Mouse (Mus musculus) midbrain, embryonic 11.5 days (tissue): ENCODE measurements around the gene Olfr143. TPM values are rescaled to one million over a fixed set of nuclear protein-coding genes. Genes with fewer than 3 reads are reported as not detected.

ENCODE experiments used
- ATAC-seq: fragments of 200-750 bp; cut with Nextera tagmentation; 2 replicates; pipeline ENCODE4 v1.8.0; 2017; ENCODE audit warnings: moderate TSS enrichment, moderate library complexity; ENCODE audit not compliant: low FRiP score
- DNase-seq: peaks from one replicate; pipeline ENCODE4 v3.0.0; 2015; ENCODE audit warnings: low spot score; ENCODE audit errors: missing footprints
- H3K27ac ChIP-seq: fragments of 300-500 bp; sonication (generic); 2 replicates; pipeline ENCODE4 v1.5.1; 2014; ENCODE audit warnings: low read depth, low read length
- H3K27me3 ChIP-seq: fragments of 300-500 bp; sonication (generic); 2 replicates; pipeline ENCODE4 v1.6.1; 2014; ENCODE audit warnings: mild to moderate bottlenecking, low read length, moderate library complexity, mixed read lengths; ENCODE audit not compliant: control insufficient read depth, insufficient read depth
- H3K36me3 ChIP-seq: fragments of 300-500 bp; sonication (generic); 2 replicates; pipeline ENCODE4 v1.6.1; 2014; ENCODE audit warnings: mild to moderate bottlenecking, low read length, moderate library complexity, mixed read lengths; ENCODE audit not compliant: control insufficient read depth, insufficient read depth
- H3K4me1 ChIP-seq: fragments of 300-500 bp; sonication (generic); 2 replicates; pipeline ENCODE4 v1.6.1; 2014; ENCODE audit warnings: low read length; ENCODE audit not compliant: control insufficient read depth, insufficient read depth
- H3K4me2 ChIP-seq: fragments of 300-500 bp; sonication (generic); 2 replicates; pipeline ENCODE4 v1.6.1; 2014; ENCODE audit warnings: mild to moderate bottlenecking, moderate library complexity
- H3K4me3 ChIP-seq: fragments of 300-500 bp; sonication (generic); 2 replicates; pipeline ENCODE4 v1.5.1; 2014; ENCODE audit warnings: low read depth, low read length
- H3K9ac ChIP-seq: fragments of 300-500 bp; sonication (generic); 2 replicates; pipeline ENCODE4 v1.6.1; 2014; ENCODE audit warnings: low read length
- H3K9me3 ChIP-seq: fragments of 300-500 bp; sonication (generic); 2 replicates; pipeline ENCODE4 v1.6.1; 2016; ENCODE audit warnings: low read length; ENCODE audit not compliant: control insufficient read depth
- WGBS: fragments of 180-500 bp; shearing (Covaris S2); extraction: QIAGEN DNeasy Blood & Tissue Kit; methylation state at CpG from one replicate; pipeline ENCODE4 v1.1.7; 2014; 5-methylcytosine and 5-hydroxymethylcytosine counted together
- polyA plus RNA-seq: library from polyadenylated mRNA; unstranded; fragments of >200 nt; fragmentation: Nextera tagmentation; extraction: Ambion mirVana; gene quantifications from 2 replicates; pipeline ENCODE4 v1.2.1, GENCODE M21; 2014

Olfr143 gene
- not detected in 2 replicates for polyA plus RNA-seq

GRCm38 (mm10) chr9:38252474-38252873, at the start of gene Olfr143:
Gene Olfr143 (plus strand): TSS chr9:38252774.
- DNase-seq = no peak
- H3K4me1 ChIP-seq = no peaks in the 10 kb centered on the region
- H3K9ac ChIP-seq = no peak within 1 kb of the TSS
- no peak within 1 kb of the TSS for H3K4me3 ChIP-seq
- H3K4me2 ChIP-seq = no peak within 1 kb of the TSS
- no peaks in the 10 kb centered on the region for H3K27me3 ChIP-seq
- H3K36me3 ChIP-seq = no peaks in the 10 kb centered on the region
- no peak for ATAC-seq
- H3K27ac ChIP-seq = no peak within 1 kb of the TSS
- H3K9me3 ChIP-seq = no peaks in the 10 kb centered on the region

GRCm38 (mm10) chr9:38208065-38208464, 44.5 kb upstream of the Olfr143 start, which contains the start of gene Olfr893:
Gene Olfr893 (plus strand): TSS chr9:38208365.
- Histone ChIP-seq H3K4me3 (no peak within 1 kb of the TSS), H3K4me2 (no peak within 1 kb of the TSS), H3K27ac (no peak within 1 kb of the TSS), H3K4me1 (no peaks in the 10 kb centered on the region), H3K27me3 (no peaks in the 10 kb centered on the region), H3K9ac (no peak within 1 kb of the TSS), H3K9me3 (no peaks in the 10 kb centered on the region), H3K36me3 (no peaks in the 10 kb centered on the region)
- WGBS = 94% methylated on average over 3 of the region's 3 CpGs
- DNase-seq = no peak
- ATAC-seq = no peak

- Histone ChIP-seq H3K4me2 (no peak within 1 kb of the TSS), H3K36me3 (no peaks in the 10 kb centered on the region), H3K9me3 (no peaks in the 10 kb centered on the region), H3K27me3 (no peaks in the 10 kb centered on the region), H3K4me1 (no peaks in the 10 kb centered on the region), H3K27ac (no peak within 1 kb of the TSS), H3K9ac (no peak within 1 kb of the TSS), H3K4me3 (no peak within 1 kb of the TSS)
- DNase-seq (no peak), ATAC-seq (no peak)
These were observed 34.8 kb upstream of the Olfr143 start, which contains the start of gene Olfr894 for GRCm38 (mm10) chr9:38217755-38218154. Gene Olfr894 (plus strand): TSS chr9:38218055.

DNA sequence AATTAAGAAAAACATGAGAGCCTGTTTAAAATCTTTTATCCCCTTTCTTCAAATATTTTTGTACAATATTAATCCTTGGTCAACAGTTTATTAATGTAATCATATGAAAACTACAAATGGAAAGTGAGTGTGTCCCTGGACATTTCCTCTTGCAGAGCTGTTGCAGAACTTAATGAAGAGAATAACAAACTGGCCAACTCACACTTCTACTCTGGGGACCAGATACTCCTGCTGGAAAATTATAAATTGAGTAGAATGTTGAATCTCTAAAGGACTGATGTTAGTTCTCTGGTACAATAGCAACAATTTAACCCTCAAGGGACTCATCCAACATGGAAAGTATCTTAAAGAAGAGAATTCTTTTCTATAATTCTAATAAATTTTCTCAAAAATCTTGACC, 15.0 kb downstream of the Olfr143 start, which contains the start of gene Olfr895:
Gene Olfr895 (plus strand): TSS at position 301 of the 400 bp plus-strand sequence.
- Histone ChIP-seq H3K36me3 (no peaks in the 10 kb centered on the region), H3K4me1 (no peaks in the 10 kb centered on the region), H3K27me3 (no peaks in the 10 kb centered on the region), H3K4me3 (no peak within 1 kb of the TSS), H3K9me3 (no peaks in the 10 kb centered on the region), H3K4me2 (no peak within 1 kb of the TSS), H3K27ac (no peak within 1 kb of the TSS), H3K9ac (no peak within 1 kb of the TSS)
- no peak for ATAC-seq
- no peak for DNase-seq

DNA sequence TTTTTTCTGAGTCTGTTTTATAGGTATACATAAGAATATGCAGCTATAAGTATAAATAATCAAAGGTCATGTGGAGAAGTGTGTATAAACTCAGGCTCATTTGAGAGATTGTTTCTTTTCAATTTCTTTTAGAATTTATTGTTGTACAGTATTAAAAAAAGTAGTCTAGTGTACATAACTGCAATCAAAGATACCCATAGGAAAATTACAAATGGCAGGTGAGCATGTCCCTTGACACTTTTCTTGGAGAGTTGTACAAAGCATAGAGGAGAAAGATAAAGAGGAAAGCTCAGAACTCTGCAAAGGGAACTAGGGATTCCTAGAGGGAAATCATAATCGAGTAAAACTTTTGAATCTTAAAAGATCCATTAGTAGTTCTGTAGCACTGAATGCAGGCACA, 38.2 kb downstream of the Olfr143 start, which contains the start of gene Olfr896-ps1:
Gene Olfr896-ps1 (plus strand): TSS at position 301 of the 400 bp plus-strand sequence.
- no peak within 1 kb of the TSS for H3K9ac ChIP-seq
- no peak within 1 kb of the TSS for H3K4me2 ChIP-seq
- H3K9me3 ChIP-seq = no peaks in the 10 kb centered on the region
- no peak within 1 kb of the TSS for H3K27ac ChIP-seq
- no peak within 1 kb of the TSS for H3K4me3 ChIP-seq
- H3K27me3 ChIP-seq = no peaks in the 10 kb centered on the region
- DNase-seq = no peak
- WGBS = 93% methylated on average over 1 of the region's 1 CpGs
- no peaks in the 10 kb centered on the region for H3K4me1 ChIP-seq
- no peak for ATAC-seq
- H3K36me3 ChIP-seq = no peaks in the 10 kb centered on the region

Other genes with a start within 250 kb of the Olfr143 start
- gene Olfr883, start 227.0 kb upstream of the Olfr143 start, polyA plus RNA-seq = not detected in 2 replicates
- not detected in 2 replicates for gene Olfr884, start 206.2 kb upstream of the Olfr143 start, polyA plus RNA-seq
- not detected in 2 replicates for gene Olfr885, start 191.5 kb upstream of the Olfr143 start, polyA plus RNA-seq
- not detected in 2 replicates for gene Olfr887, start 168.7 kb upstream of the Olfr143 start, polyA plus RNA-seq
- not detected in 2 replicates for gene Olfr888, start 144.6 kb upstream of the Olfr143 start, polyA plus RNA-seq
- 0.04 and 0.07 TPM in 2 replicates for gene Olfr889, start 137.6 kb upstream of the Olfr143 start, polyA plus RNA-seq
- not detected in 2 replicates for gene Olfr890, start 110.3 kb upstream of the Olfr143 start, polyA plus RNA-seq
- gene Olfr891, start 72.0 kb upstream of the Olfr143 start, polyA plus RNA-seq = not detected in 2 replicates
- gene Olfr893, start 44.4 kb upstream of the Olfr143 start, polyA plus RNA-seq = not detected in 2 replicates
- gene Olfr894, start 34.7 kb upstream of the Olfr143 start, polyA plus RNA-seq = not detected in 2 replicates
- not detected in 2 replicates for gene Olfr895, start 15.1 kb downstream of the Olfr143 start, polyA plus RNA-seq
- gene Olfr896-ps1, start 38.3 kb downstream of the Olfr143 start, polyA plus RNA-seq = not detected in 2 replicates
- not detected in 2 replicates for gene Olfr25, start 76.3 kb downstream of the Olfr143 start, polyA plus RNA-seq
- not detected in 2 replicates for gene Olfr898, start 95.6 kb downstream of the Olfr143 start, polyA plus RNA-seq
- not detected in 2 replicates for gene Olfr250, start 114.1 kb downstream of the Olfr143 start, polyA plus RNA-seq
- not detected in 2 replicates for gene Olfr251, start 124.3 kb downstream of the Olfr143 start, polyA plus RNA-seq
- gene Olfr147, start 148.9 kb downstream of the Olfr143 start, polyA plus RNA-seq = not detected in 2 replicates
- gene Olfr901, start 176.7 kb downstream of the Olfr143 start, polyA plus RNA-seq = not detected in 2 replicates
- not detected in 2 replicates for gene Olfr902, start 194.9 kb downstream of the Olfr143 start, polyA plus RNA-seq
- not detected in 2 replicates for gene Olfr904, start 210.4 kb downstream of the Olfr143 start, polyA plus RNA-seq
- not detected in 2 replicates for gene Olfr905, start 218.3 kb downstream of the Olfr143 start, polyA plus RNA-seq
- gene Olfr906, start 234.3 kb downstream of the Olfr143 start, polyA plus RNA-seq = not detected in 2 replicates
- not detected in 2 replicates for gene Olfr907, start 243.0 kb downstream of the Olfr143 start, polyA plus RNA-seq